Mouse (Mus musculus) left cerebral cortex, adult 6 months (tissue): ENCODE results near the gene Olfr592. TPM values are rescaled to one million over a fixed set of nuclear protein-coding genes. Genes with fewer than 3 reads are reported as not detected.

Experiments
- long read RNA-seq, 2 experiments: library from polyadenylated mRNA; unstranded; transcript quantifications; one replicate each; pipeline ENCODE4 v2.0.0; 2019 to 2020
- polyA plus RNA-seq: library from polyadenylated mRNA; unstranded; fragments of <200 nt; fragmentation: Nextera tagmentation; gene quantifications from 2 replicates; pipeline ENCODE4 v1.2.3, GENCODE M21; 2021

The Olfr592 gene
- polyA plus RNA-seq, result not detected in 2 replicates
- long read RNA-seq, experiment 1, result 0 reads
- long read RNA-seq, experiment 2, result 0 reads

DNA sequence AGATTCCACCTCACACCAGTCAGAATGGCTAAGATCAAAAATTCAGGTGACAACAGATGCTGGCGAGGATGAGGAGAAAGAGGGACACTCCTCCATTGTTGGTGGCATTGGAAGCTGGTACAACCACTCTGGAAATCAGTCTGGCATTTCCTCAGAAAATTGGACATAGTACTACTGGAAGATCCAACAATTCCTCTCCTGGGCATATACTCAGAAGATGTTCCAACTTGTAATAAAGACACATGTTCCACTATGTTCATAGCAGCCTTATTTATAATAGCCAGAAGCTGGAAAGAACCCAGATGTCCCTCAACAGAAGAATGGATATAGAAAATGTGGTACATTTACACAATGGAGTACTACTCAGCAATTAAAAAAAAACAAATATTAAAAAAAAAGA, at the start of gene Olfr592:
Olfr592 (plus strand) TSS at position 301 of the 400 bp plus-strand sequence.

GRCm38 (mm10) chr7:103140579-103140978, 44.0 kb upstream of the Olfr592 start, which contains the start of gene Olfr588-ps1:
Gene Olfr588-ps1 (plus strand): TSS chr7:103140879.

GRCm38 (mm10) chr7:103156256-103156655, 28.3 kb upstream of the Olfr592 start, which contains the start of gene Olfr589:
Gene Olfr589 (minus strand): TSS chr7:103156356.

DNA sequence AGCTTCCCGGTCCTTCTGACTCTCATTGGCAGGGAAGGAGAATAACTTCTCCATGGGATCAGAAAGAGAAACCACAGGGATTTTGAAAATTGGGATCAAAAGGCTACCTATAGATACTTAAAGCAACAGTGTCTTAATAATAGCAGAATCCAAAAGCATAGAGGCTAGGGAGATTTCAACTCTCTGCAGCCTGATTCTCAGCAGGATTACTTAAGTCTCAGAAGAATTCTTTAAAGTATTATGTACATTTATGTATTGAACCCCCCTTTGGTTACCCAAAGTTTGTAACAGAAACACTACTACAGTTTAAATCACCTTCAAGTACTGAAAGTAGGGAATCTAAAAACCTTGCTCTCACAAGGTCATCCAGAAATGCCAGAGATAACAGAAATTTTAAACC, 6.4 kb upstream of the Olfr592 start, which contains the start of gene Olfr591:
Olfr591 (minus strand) TSS at position 101 of the 400 bp plus-strand sequence.

DNA sequence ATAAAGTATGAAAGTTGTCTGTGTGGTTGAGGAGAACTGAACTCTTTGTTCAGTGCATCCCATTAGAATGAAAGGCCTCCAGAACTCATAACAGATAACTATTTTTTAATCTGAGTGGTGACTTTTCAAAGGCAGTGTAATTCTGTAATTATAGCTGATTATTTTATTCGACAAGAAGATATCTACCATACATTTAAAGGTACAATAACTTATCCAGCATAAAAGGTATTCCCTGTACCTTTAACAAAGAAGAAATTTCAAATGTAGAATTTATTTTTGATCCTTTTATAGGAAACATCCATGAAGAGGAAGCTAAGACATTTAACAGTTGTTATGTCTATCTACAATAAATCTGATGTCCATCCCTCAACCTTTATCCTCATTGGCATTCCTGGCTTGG, 27.0 kb downstream of the Olfr592 start, which contains the start of gene Olfr593:
Olfr593 (plus strand) TSS at position 301 of the 400 bp plus-strand sequence.

DNA sequence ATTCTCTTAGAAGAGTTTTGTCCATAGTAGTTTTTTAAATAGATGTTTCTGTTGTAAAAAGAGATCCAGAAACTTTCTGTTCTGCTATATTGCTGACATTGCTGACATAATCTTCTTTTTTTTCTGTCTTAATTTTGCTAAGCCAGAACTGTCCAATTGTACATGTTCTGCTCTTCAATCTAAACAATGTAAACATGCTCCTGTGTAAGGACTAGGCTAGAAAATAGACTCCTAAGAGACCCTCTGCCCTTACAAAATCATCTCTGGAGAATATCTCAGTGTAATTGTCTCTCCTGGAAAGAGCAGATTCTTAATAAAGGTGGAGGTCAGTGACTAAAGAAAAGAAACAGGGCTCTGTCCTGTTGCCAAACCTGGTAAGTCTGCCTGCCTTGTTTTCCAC, 32.1 kb downstream of the Olfr592 start, which contains the start of gene Olfr594:
Olfr594 (plus strand) TSS at position 301 of the 400 bp plus-strand sequence.

Other genes with a start within 250 kb of the Olfr592 start
- gene Olfr573-ps1, start 242.2 kb upstream of the Olfr592 start, polyA plus RNA-seq, result not detected in 2 replicates
- gene Olfr574, start 236.3 kb upstream of the Olfr592 start, polyA plus RNA-seq, result not detected in 2 replicates
- 0.11 TPM in 1 of 2 replicates, not detected in the other for gene Olfr575, start 226.0 kb upstream of the Olfr592 start, polyA plus RNA-seq
- gene Olfr576, start 222.1 kb upstream of the Olfr592 start, polyA plus RNA-seq, result not detected in 2 replicates
- not detected in 2 replicates for gene Olfr577, start 208.9 kb upstream of the Olfr592 start, polyA plus RNA-seq
- not detected in 2 replicates for gene Olfr578, start 195.5 kb upstream of the Olfr592 start, polyA plus RNA-seq
- not detected in 2 replicates for gene Olfr582, start 146.8 kb upstream of the Olfr592 start, polyA plus RNA-seq
- not detected in 2 replicates for gene Olfr583, start 133.5 kb upstream of the Olfr592 start, polyA plus RNA-seq
- not detected in 2 replicates for gene Olfr584, start 102.9 kb upstream of the Olfr592 start, polyA plus RNA-seq
- gene Olfr585, start 87.1 kb upstream of the Olfr592 start, polyA plus RNA-seq, result not detected in 2 replicates
- gene Olfr586, start 59.2 kb upstream of the Olfr592 start, polyA plus RNA-seq, result not detected in 2 replicates
- gene Olfr588-ps1, start 43.9 kb upstream of the Olfr592 start, polyA plus RNA-seq, result not detected in 2 replicates
- gene Olfr589, start 28.4 kb upstream of the Olfr592 start, polyA plus RNA-seq, result not detected in 2 replicates
- gene Olfr591, start 6.5 kb upstream of the Olfr592 start, polyA plus RNA-seq, result not detected in 2 replicates
- gene Olfr593, start 27.1 kb downstream of the Olfr592 start, polyA plus RNA-seq, result not detected in 2 replicates
- not detected in 2 replicates for gene Olfr594, start 32.2 kb downstream of the Olfr592 start, polyA plus RNA-seq
- gene Usp17ld, start 67.7 kb downstream of the Olfr592 start, polyA plus RNA-seq, result not detected in 2 replicates
- gene Olfr596, start 120.8 kb downstream of the Olfr592 start, polyA plus RNA-seq, result not detected in 2 replicates
- not detected in 2 replicates for gene Olfr597, start 131.5 kb downstream of the Olfr592 start, polyA plus RNA-seq
- gene Olfr598, start 138.8 kb downstream of the Olfr592 start, polyA plus RNA-seq, result not detected in 2 replicates
- gene Olfr599, start 151.1 kb downstream of the Olfr592 start, polyA plus RNA-seq, result not detected in 2 replicates
- gene Olfr600, start 164.9 kb downstream of the Olfr592 start, polyA plus RNA-seq, result not detected in 2 replicates
- not detected in 2 replicates for gene Olfr601, start 177.9 kb downstream of the Olfr592 start, polyA plus RNA-seq
- gene Olfr603, start 201.4 kb downstream of the Olfr592 start, polyA plus RNA-seq, result not detected in 2 replicates
- not detected in 2 replicates for gene Usp17lc, start 230.3 kb downstream of the Olfr592 start, polyA plus RNA-seq